Mouse (Mus musculus) cerebellum, adult 18-20 months (tissue): Measurements from ENCODE around the gene Lcn2.

Source experiments
- DNase-seq, 2 experiments: peaks; one replicate each; pipeline ENCODE4 v3.0.0; 2021

Lcn2 gene

DNA sequence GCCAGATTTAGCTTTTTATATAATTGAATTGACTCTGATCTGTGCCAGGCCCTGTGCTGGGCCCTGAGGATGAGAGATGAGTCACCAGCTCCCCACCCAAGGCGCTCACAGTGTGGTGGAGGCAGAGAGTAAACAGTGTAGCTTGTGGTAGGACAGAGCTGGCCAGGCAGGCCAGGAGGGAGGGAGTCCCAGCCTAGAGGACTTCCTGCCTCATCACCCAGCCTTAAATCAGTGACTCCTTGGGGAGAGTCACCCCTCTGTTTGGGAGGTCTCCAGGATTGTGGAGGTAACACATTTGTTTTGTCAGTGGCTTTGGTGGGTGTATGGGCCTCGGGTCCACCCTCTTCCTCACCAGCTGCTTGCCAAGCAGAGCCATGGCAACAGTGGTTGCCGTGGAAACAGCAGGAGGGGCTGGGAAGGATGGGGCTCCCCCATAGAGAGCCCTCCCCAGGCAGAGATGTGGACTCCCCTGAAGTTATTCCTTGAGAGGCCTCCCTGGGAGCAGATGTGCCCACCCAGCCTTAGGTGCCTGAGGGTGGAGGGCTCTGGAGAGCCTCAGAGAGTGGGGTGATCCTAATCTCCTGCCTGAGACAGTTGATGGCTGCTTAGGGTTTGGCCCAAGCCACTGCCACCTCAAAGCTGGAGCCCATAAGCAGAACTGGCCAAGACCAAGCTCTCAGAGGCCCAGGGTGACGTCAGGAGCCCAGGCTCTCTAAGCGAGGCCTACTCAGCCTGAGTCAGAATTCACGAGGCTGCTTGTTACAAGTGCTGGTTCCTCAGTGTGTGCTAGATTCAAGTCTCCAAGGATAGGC is 45.3 kb downstream of the Lcn2 start:
- peak; percentile 80 to 91 for DNase-seq

DNA sequence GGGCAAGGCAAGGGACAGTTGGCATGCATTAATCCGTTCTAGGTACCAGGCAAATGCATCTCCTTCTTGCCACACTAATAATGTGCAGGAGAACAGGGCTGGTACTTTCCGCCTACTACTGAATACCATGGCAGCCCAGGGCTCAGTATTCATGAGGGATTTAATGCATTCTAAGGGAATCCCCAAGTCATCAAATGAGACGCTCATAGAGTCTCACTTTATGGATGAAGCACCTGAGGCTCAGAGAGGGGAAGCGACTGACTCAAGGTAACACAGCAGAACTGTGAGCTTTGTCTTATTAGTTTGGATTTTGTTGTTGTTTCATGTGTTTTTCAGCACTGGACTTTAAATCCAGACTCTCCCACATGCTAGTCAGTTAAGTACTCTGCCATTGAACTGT is 46.0 kb downstream of the Lcn2 start:
- no peak for DNase-seq

GRCm38 (mm10) chr2:32341634-32341939 is 46.5 kb downstream of the Lcn2 start:
- DNase-seq = peak; percentile 52 to 59

DNA sequence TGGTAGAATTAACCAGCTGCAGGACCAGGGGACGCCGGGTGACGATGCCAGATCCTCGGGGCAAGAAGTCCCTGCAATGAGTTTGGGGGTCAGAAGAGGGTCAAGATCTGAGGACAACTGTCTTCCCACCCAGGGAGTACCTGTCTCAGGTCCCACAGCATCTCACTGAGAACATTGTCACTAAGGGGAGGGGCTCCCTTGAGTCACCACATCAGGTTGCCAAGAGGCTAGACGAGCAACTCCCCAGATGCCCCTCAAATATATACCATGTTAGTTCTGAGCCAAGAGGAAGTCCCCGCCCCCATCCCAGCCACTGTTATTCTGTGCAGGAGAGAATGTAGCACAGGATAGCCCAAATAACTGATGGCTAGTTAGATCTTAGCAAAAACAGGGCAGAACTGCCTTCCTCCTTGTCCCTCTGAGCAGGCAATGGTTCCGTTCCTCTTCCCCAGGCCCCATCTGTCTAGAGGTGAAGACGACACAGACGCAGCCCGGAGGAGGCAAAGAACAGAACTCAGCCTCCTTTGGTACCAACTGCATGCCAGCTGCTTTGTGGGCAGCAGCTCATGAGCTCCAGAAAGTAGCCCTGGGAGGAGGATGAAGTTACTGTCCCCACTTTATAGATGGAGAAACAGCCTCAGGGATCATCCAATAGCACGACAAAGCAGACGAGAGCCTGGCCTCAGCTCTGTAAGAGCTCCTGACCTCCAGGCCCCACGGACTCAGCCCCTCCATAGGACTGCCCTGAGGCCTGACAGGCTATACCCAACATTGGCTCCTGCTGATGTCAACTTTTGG is 47.0 kb downstream of the Lcn2 start:
- peak; percentile 47 to 57 for DNase-seq

GRCm38 (mm10) chr2:32339912-32340642 is 48.0 kb downstream of the Lcn2 start:
- DNase-seq = no peak

GRCm38 (mm10) chr2:32335888-32336287 is 52.2 kb downstream of the Lcn2 start:
- no peak for DNase-seq
